Mouse (Mus musculus) kidney, adult 11 months (tissue): ENCODE results near the gene Ppcs.

Experiments
- DNase-seq: peaks from one replicate; pipeline ENCODE4 v3.0.0; 2022

Ppcs gene

GRCm38 (mm10) chr4:119417270-119417669, 5.0 kb downstream of the Ppcs start:
- DNase-seq: no peak

- DNase-seq: peak; percentile 95
These were observed 7.0 kb downstream of the Ppcs start, which contains the start of gene Ccdc30 for GRCm38 (mm10) chr4:119415072-119415753. Ccdc30 (minus strand) TSS chr4:119415521.

- DNase-seq: no peak
These were observed 9.4 kb downstream of the Ppcs start for GRCm38 (mm10) chr4:119412791-119413190.

- DNase-seq: no peak
These were observed 10.2 kb downstream of the Ppcs start for GRCm38 (mm10) chr4:119411877-119412650.

GRCm38 (mm10) chr4:119403431-119403830, 18.8 kb downstream of the Ppcs start:
- no peak for DNase-seq

GRCm38 (mm10) chr4:119400896-119401295, 21.3 kb downstream of the Ppcs start:
- no peak for DNase-seq

GRCm38 (mm10) chr4:119398751-119399150, 23.5 kb downstream of the Ppcs start:
- DNase-seq: no peak

- no peak for DNase-seq
These were observed 31.9 kb downstream of the Ppcs start for GRCm38 (mm10) chr4:119390369-119390768.

- peak; percentile 77 for DNase-seq
These were observed 33.0 kb downstream of the Ppcs start for GRCm38 (mm10) chr4:119389184-119389583.

- no peak for DNase-seq
These were observed 40.6 kb downstream of the Ppcs start for GRCm38 (mm10) chr4:119381471-119382190.

- DNase-seq: no peak
These were observed 52.8 kb downstream of the Ppcs start for GRCm38 (mm10) chr4:119369460-119369859.
